Mouse (Mus musculus): ENCODE measurements at regions not wholly inside any gene's neighbourhood (a gene's known extent, or its start where the extent isn't known, plus 50 kb on each side); places are given as distances from the start of the nearest gene placed in this dataset.

DNA sequence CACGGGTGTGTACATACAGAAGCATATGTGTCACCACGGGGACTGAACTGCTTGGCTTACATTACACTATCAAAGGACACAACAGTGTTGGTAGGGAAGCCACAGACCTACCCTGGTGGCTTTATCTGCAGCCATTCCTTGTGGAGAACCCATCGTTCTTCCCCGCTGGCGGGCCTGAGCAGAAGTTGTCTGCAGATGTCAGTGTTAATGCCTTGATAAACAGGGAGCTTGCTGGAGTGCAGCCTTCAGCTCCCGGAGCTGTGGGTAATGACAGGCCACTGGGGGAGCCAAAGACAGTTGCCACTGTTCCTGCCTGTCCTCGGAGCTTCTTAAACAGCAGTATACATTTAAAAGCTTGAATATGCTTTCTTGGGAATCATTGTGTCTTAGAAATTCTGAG is 115.9 kb downstream of the H2al1j start:
- Histone ChIP-seq H3K36me3 (replicated peaks) (no peaks in the 10 kb centered on the region), H3K4me3 (no peak overlapping the region), H3K4me1 (peaks cover 4% of the 10 kb centered on the region; the same call in 1 of the 2 replicates), H3K9me3 (no peaks in the 10 kb centered on the region), H3K27me3 (ENCODE audit: poor library complexity, severe bottlenecking) (peaks cover 98% of the 10 kb centered on the region), H3K27ac (no peak overlapping the region)
- WGBS = 68% methylated on average over 7 of the region's 7 CpGs
- no peak for DNase-seq (ENCODE audit: extremely low spot score, low spot score)

DNA sequence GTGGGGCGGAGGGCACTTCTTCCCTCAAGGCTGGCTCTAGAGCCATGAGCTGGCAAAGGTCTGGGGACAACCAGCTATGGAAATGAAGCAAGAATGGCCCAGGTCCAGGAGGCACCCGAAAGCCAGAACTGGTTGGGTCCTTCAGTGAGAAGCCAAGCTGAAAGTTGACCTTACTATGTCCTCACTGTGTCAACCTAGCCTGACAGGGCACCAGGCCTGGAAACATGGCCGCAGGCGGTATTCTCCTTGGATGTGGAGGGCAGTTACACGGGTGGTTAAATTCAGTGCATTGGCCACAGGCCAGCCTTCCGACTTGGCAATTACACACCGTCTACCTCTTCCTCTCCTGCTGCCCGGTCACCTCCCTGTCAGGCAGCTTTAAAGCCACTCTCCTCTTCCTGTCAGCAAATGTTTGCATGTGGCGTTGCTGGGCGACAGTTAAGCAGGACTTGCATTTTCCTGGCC is 116.7 kb downstream of the H2al1j start:
- Histone ChIP-seq H3K9me3 (no peaks in the 10 kb centered on the region), H3K36me3 (replicated peaks) (no peaks in the 10 kb centered on the region), H3K4me3 (no peak overlapping the region), H3K27me3 (ENCODE audit: poor library complexity, severe bottlenecking) (peaks cover 98% of the 10 kb centered on the region), H3K27ac (no peak overlapping the region), H3K4me1 (peaks cover 4% of the 10 kb centered on the region; the same call in 1 of the 2 replicates)
- no peak for DNase-seq (ENCODE audit: extremely low spot score, low spot score)
- WGBS = 80% methylated on average over 10 of the region's 10 CpGs

DNA sequence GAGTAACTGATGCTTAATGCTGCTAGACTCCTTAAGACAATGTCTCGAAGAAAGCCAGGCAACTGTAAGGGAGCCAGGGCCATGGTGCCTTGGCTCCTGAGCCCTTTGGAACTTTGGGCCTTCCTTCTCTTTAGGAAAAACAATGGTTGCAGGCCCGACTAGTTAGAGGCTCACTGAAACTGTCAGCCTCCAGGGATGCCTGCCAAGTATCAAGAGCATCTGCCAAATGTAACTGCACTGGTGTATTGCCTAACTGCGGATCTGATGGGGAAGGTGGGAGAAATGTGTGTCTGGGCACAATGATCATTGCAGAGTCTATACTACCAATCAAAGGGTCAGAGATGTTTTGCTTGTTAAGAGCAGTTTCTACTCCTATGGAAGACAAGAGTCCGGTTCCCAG is 121.1 kb downstream of the H2al1j start:
- whole genome bisulfite sequencing = 84% methylated on average over 4 of the region's 4 CpGs

DNA sequence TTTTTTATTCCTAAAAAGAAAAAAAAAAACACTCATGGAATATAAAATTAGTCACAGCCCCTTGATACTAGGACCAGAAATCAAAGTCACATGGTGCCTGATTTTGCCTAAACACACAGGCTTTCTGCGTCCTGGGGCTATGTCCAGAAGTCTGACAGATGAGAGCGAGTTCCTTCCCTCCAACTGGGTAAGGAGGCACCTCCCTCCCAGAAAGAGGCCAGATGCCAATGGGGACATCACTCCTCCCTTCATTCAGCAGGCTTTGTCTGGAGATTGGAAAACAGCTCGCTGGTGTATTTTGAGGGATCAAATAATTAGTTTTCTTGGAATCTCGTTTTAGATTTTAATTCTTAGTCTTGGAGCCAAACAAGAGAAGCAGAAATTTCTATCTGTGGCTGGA is 130.9 kb downstream of the H2al1j start:
- no peak overlapping the region for H3K27ac ChIP-seq
- 56% methylated on average over 4 of the region's 4 CpGs for WGBS
- H3K4me3 ChIP-seq = no peak overlapping the region
- H3K4me1 ChIP-seq = no peaks in the 10 kb centered on the region; the same call in 1 of the 2 replicates
- no peak for DNase-seq (ENCODE audit: extremely low spot score, low spot score)
- peaks cover 80% of the 10 kb centered on the region for H3K27me3 ChIP-seq (ENCODE audit: poor library complexity, severe bottlenecking)
- H3K36me3 ChIP-seq (replicated peaks) = no peaks in the 10 kb centered on the region
- no peaks in the 10 kb centered on the region for H3K9me3 ChIP-seq

More for the DNA sequence above, 121.1 kb downstream of the H2al1j start:
- H3K36me3 ChIP-seq (replicated peaks) = no peaks in the 10 kb centered on the region
- peaks cover 98% of the 10 kb centered on the region for H3K27me3 ChIP-seq (ENCODE audit: poor library complexity, severe bottlenecking)
- no peak overlapping the region for H3K4me3 ChIP-seq
- no peak for DNase-seq (ENCODE audit: extremely low spot score, low spot score)
- H3K27ac ChIP-seq = no peak overlapping the region
- no peaks in the 10 kb centered on the region for H3K9me3 ChIP-seq
- 0 out of 2 replicates have a peak, but pooled peaks cover 2% of the 10 kb centered on the region for H3K4me1 ChIP-seq

DNA sequence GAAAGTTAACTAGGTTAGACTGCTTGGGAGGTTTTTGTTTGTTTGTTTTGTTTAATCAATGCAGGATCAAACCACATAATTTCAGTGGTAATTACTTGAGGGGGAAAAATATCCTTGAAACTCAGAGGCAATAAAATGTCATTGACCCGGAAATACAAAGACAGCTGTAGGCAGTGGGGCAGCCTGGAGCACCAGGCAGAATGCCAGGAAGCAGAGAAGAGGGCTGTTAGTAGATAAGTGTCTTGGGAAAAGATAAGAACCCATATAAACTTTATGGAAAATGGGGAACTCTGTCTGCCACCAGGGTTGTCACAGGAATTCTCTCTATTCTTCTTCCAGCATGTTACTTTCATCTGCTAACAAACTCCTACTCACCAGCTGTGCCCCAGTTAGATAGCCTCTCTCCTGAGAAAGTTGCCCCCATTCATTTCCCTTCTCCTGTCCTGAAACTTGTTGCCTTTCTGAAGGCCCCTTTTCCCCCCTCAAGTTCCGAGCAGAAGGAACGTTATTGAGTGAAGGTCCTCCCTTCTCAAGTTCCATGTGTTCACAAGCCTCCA is 136.4 kb downstream of the H2al1j start:
- WGBS = 80% methylated on average over 3 of the region's 3 CpGs
- DNase-seq (ENCODE audit: extremely low spot score, low spot score) = no peak
- Histone ChIP-seq H3K9me3 (no peaks in the 10 kb centered on the region), H3K27ac (no peak overlapping the region), H3K4me1 (no peaks in the 10 kb centered on the region), H3K27me3 (ENCODE audit: poor library complexity, severe bottlenecking) (peaks cover 93% of the 10 kb centered on the region), H3K36me3 (replicated peaks) (no peaks in the 10 kb centered on the region), H3K4me3 (no peak overlapping the region)

DNA sequence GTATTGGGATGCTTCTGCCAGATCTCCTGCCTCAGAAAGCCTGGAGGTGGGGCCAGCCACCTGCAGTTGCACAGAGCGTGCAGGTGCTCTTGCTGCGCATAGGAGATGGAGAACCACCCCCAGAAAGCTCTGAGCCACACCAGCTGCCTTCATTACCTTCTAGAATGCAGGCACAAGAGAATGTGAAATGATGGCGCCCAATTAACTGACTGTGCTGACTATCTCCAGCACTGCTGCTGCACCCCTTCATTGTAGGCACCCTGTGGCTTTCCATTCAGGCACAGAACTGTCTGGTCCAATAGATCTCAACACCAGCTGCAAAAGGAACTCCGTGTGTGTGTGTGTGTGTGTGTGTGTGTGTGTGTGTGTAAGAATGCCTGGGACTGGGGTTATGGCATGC is 138.6 kb downstream of the H2al1j start:
- DNase-seq (ENCODE audit: extremely low spot score, low spot score) = no peak
- Histone ChIP-seq H3K4me1 (0 out of 2 replicates have a peak, but pooled peaks cover 8% of the 10 kb centered on the region), H3K9me3 (no peaks in the 10 kb centered on the region), H3K27me3 (ENCODE audit: poor library complexity, severe bottlenecking) (peaks cover 92% of the 10 kb centered on the region), H3K36me3 (replicated peaks) (no peaks in the 10 kb centered on the region), H3K4me3 (no peak overlapping the region), H3K27ac (no peak overlapping the region)
- whole genome bisulfite sequencing = 57% methylated on average over 4 of the region's 4 CpGs

DNA sequence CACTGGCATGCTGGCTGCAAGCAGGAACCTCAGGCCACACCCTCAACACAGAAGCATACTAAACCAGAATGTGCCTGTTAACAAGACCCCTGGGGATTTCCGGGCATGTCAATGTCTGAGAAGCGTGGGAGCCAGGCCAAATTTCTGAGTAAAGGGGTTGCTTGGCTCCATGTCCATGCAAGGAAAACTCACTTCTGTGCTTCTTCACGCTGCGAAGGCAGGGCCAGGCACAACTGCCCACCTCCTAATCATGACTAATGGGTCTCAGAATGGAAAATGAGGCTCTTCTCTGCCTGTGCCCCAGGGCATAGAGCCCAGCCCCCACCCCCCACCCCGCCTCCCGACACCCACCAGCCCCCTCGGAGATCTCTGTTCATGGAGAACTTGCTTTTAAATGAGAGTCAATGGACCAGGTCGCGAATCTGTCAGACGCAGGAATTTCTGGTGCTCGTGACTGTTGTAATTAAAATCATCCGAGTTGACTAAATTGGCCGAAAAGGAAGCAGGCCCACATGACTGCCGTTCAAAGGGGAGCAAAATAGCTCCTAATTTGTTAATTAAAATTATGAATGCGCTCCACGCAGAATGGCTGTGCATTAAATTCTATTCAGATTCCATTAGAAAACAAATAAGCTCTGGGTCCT is 152.2 kb downstream of the H2al1j start:
- no peak overlapping the region for H3K27ac ChIP-seq
- peaks cover 71% of the 10 kb centered on the region for H3K27me3 ChIP-seq (ENCODE audit: poor library complexity, severe bottlenecking)
- H3K4me3 ChIP-seq = no peak overlapping the region
- no peaks in the 10 kb centered on the region for H3K9me3 ChIP-seq
- peaks cover 14% of the 10 kb centered on the region for H3K4me1 ChIP-seq
- DNase-seq (ENCODE audit: extremely low spot score, low spot score) = no peak
- WGBS = 59% methylated on average over 16 of the region's 16 CpGs
- H3K36me3 ChIP-seq (replicated peaks) = no peaks in the 10 kb centered on the region

DNA sequence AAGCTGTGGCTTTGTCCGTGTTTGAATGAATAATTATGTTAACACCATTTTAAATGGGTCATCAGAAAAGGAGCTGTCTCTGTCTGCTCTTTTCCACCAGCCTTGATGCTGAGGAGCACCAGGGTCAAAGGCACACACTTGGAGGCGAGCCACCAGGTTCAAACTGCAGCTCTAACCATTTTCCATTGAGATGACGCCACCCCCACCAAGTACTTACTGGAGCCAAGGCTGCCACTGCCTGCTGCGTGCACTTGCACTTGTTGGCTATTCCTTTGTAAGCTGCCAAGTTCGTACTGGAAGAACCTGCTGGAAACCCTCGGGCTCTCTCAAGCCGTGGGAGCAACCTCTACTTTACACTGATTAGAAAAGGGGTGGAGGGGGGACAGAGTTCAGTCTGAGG is 154.5 kb downstream of the H2al1j start:
- 81% methylated on average over 7 of the region's 7 CpGs for WGBS
- H3K27ac ChIP-seq = no peak overlapping the region
- no peak for DNase-seq (ENCODE audit: extremely low spot score, low spot score)
- H3K27me3 ChIP-seq (ENCODE audit: poor library complexity, severe bottlenecking) = peaks cover 85% of the 10 kb centered on the region
- no peaks in the 10 kb centered on the region for H3K9me3 ChIP-seq
- H3K4me3 ChIP-seq = no peak overlapping the region
- H3K36me3 ChIP-seq (replicated peaks) = no peaks in the 10 kb centered on the region
- peaks cover 22% of the 10 kb centered on the region for H3K4me1 ChIP-seq

DNA sequence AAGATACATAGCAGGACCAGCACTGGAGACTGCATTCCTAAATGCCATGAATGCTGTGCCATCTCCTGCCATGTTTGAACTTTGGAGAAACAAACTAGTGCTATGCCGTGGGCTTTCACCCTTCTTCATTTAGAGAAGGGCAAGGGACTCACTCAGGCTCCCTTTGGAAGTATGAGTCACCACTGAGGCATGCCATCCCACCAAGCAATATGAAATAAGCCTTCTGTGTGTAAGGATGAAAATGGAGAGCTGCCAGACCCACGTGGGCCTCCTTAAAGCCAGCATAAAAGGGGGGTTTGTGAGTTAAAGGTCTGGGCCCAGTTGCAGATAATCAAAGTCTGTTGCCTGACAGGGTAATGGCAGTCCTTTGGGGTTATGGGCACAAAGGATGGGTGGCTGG is 159.0 kb downstream of the H2al1j start:
- Histone ChIP-seq H3K27me3 (ENCODE audit: poor library complexity, severe bottlenecking) (peaks cover 98% of the 10 kb centered on the region), H3K4me1 (peaks cover 38% of the 10 kb centered on the region), H3K36me3 (replicated peaks) (no peaks in the 10 kb centered on the region), H3K4me3 (no peak overlapping the region), H3K27ac (peak overlapping the region; percentile 60; the same call in 1 of the 2 replicates), H3K9me3 (no peaks in the 10 kb centered on the region)
- WGBS = 67% methylated on average over 2 of the region's 2 CpGs
- no peak for DNase-seq (ENCODE audit: extremely low spot score, low spot score)

DNA sequence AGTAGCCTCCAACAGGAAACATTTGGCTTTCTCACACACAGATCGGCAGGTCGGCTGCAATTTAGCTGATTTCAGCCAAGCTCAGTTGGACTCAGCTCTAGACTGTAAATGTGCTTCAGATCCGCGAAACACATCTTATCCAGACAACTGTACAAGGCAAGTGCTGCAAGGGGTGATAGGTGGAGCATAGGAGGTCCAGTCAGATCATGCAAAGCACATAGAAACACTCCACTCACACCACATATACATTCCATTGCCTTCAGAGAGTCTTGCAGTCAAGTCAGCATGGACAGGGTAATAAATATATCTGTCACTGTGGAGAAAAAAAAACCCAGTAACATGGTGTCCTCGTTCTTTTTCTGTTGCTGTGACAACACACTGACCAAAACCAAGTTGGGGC is 160.3 kb downstream of the H2al1j start:
- Histone ChIP-seq H3K36me3 (replicated peaks) (no peaks in the 10 kb centered on the region), H3K27ac (no peak overlapping the region), H3K4me1 (peaks cover 51% of the 10 kb centered on the region), H3K9me3 (no peaks in the 10 kb centered on the region), H3K27me3 (ENCODE audit: poor library complexity, severe bottlenecking) (peaks cover 98% of the 10 kb centered on the region), H3K4me3 (no peak overlapping the region)
- DNase-seq (ENCODE audit: extremely low spot score, low spot score) = no peak
- 84% methylated on average over 5 of the region's 5 CpGs for WGBS

DNA sequence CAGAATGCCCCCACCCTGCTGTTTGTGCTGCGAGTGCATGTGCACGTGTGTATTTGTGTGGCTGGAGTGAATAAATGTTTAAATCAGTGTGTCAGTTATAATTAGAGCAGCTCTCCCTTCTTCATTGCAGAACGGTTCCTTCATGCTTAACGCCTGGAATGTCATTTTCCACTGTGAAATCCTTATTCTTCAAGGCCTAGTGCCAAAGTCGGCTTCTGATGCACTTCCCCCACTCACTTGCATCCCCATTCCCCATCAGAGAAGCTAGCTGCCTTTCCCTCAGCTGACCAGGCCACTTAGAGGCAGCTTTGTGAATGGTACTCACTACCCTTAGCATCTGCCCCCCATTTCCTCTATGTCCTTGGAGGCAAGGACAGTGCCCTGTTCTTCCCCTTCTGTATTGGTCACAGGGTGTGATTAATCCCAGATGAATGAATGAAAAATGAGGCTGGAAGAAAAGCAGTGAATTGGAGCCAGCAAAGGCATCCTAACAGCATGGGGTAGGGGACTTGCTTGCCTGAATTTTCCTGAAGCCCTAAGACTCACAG is 162.6 kb downstream of the H2al1j start:
- no peaks in the 10 kb centered on the region for H3K36me3 ChIP-seq (replicated peaks)
- no peak for DNase-seq (ENCODE audit: extremely low spot score, low spot score)
- peaks cover 98% of the 10 kb centered on the region for H3K27me3 ChIP-seq (ENCODE audit: poor library complexity, severe bottlenecking)
- H3K4me3 ChIP-seq = no peak overlapping the region
- peaks cover 71% of the 10 kb centered on the region for H3K4me1 ChIP-seq
- WGBS = 58% methylated on average over 5 of the region's 5 CpGs
- no peaks in the 10 kb centered on the region for H3K9me3 ChIP-seq
- H3K27ac ChIP-seq = peak overlapping the region; percentile 56; the same call in 1 of the 2 replicates

DNA sequence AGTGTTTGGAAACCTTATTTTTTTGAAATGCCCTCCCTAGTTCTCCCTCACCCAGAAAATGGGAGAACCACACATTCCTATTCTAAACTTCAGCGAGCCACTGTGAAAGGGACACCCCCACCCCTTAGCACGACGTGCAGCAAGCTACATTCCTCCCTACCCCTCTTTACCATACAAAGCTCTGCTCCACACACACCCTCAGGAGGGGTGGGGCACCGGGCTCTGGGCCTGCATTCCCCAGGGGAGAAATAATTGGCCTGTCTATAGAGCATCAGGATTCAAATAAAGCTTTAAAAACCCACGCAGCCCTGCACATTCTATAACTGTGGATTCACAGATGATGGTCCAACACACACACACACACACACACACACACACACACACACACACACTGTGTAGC is 163.6 kb downstream of the H2al1j start:
- peaks cover 71% of the 10 kb centered on the region for H3K4me1 ChIP-seq
- WGBS = 39% methylated on average over 5 of the region's 5 CpGs
- DNase-seq (ENCODE audit: extremely low spot score, low spot score) = no peak

DNA sequence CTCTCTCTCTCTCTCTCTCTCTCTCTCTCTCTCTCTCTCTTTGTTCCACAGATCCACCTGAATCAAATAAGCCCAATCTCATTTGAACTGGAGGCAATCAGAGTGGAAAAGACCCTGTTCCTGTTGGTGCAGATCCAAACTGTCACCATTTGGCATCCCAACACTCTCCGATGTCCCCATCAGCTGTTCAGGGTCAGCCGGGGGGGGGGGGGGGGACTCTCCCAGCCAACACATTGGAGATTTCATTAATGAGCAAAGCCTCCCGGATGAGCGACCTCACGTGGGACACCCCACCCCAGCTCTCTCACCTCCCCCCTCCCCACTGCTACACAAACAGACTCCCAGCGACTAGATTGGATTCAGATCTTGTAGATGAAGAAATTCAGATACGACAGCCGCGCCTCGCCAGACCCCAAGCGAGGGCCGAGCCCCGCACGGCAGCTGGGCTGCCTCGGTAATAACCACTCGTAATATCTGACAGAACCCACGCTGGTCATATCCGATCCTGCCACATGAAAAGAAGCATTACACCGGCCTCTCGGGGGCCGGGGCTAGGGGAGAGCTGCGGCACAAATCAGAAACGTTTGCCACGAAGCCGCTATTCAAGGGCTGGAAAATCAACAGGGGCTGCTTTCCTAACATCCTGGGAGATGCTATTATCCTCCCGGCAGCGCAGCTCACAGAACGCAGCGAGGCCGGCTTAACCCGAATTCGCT is 164.2 kb downstream of the H2al1j start:
- Histone ChIP-seq H3K4me1 (peaks cover 67% of the 10 kb centered on the region), H3K9me3 (no peaks in the 10 kb centered on the region)
- WGBS = 26% methylated on average over 32 of the region's 32 CpGs

More for the DNA sequence above, 163.6 kb downstream of the H2al1j start:
- peaks cover 98% of the 10 kb centered on the region for H3K27me3 ChIP-seq (ENCODE audit: poor library complexity, severe bottlenecking)
- H3K4me3 ChIP-seq = no peak overlapping the region
- no peaks in the 10 kb centered on the region for H3K36me3 ChIP-seq (replicated peaks)
- peak overlapping the region; percentile 72; the same call in 1 of the 2 replicates for H3K27ac ChIP-seq
- no peaks in the 10 kb centered on the region for H3K9me3 ChIP-seq

More for the DNA sequence above, 164.2 kb downstream of the H2al1j start:
- peak overlapping the region; percentile 72 for H3K27ac ChIP-seq
- H3K27me3 ChIP-seq (ENCODE audit: poor library complexity, severe bottlenecking) = peaks cover 97% of the 10 kb centered on the region
- no peak for DNase-seq (ENCODE audit: extremely low spot score, low spot score)
- H3K4me3 ChIP-seq = peak overlapping the region; percentile 35
- no peaks in the 10 kb centered on the region for H3K36me3 ChIP-seq (replicated peaks)

Data from forebrain, embryonic 10.5 days (tissue).